Mouse (Mus musculus): ENCODE data around the gene Meiob. TPM values are rescaled to one million over a fixed set of nuclear protein-coding genes. Genes with fewer than 3 reads are reported as not detected.

Meiob gene
- polyA plus RNA-seq, 1 experiment from 2014 or later: not detected

DNA sequence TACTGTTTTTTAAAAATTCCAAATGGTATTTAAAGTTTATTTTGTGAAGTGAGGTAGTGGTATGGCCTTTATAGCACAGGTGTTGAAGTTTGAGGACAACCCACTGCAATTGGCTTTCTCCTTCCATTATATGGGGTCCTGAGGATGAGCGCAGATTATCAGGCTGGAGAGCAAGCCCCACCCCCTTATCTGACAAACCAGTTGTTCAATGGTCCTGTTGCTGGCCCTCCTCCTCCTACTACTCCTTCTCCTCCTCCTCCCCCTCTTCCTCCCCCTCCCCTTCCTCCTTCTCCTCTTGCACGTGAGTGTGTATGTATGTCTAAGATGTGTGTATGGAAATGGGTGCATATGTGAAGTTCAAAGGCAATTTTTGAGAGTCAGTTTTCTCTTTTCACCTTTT, 8.1 kb downstream of the Meiob start:
- WGBS: 28% methylated on average over 2 of the region's 2 CpGs
- H3K27me3 ChIP-seq (ENCODE audit: control insufficient read depth, insufficient read depth, low read length): no peaks in the 10 kb centered on the region
- no peak for DNase-seq (ENCODE audit: low spot score)
- H3K4me1 ChIP-seq (replicated peaks; ENCODE audit: control insufficient read depth, insufficient read depth, low read length): no peaks in the 10 kb centered on the region
- no peak overlapping the region for H3K4me3 ChIP-seq (ENCODE audit: low read depth, low read length)
- H3K27ac ChIP-seq (ENCODE audit: low read depth, low read length): no peak overlapping the region
- H3K4me2 ChIP-seq (replicated peaks; ENCODE audit: low read depth, low read length): no peak overlapping the region
- no peak for ATAC-seq (ENCODE audit: low FRiP score)
- H3K9ac ChIP-seq (ENCODE audit: low read depth, low read length): no peak overlapping the region
- no peaks in the 10 kb centered on the region for H3K36me3 ChIP-seq (ENCODE audit: control insufficient read depth, insufficient read depth, low read length)
- no peaks in the 10 kb centered on the region for H3K9me3 ChIP-seq (ENCODE audit: control insufficient read depth, low read length)

DNA sequence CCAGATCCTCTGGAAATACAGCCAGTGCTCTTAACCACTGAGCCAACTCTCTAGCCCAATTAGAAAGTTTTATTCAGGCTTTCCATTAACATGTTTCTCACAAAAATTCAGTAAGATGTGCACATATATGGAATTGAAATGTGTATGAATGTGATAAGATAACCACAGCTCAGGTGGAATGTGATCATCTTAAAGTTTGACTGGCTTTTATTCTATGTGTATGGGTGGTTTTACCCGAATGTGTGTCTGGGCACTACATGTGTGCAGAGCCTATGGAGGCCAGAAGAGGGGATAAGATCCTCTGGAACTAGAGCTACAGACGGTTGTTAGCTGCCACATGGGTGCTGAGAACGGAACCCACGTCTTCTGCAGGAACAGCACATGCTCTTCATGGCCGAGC, 11.2 kb downstream of the Meiob start:
- H3K9ac ChIP-seq (ENCODE audit: low read depth, low read length): no peak overlapping the region
- H3K4me2 ChIP-seq (replicated peaks; ENCODE audit: low read depth, low read length): no peak overlapping the region
- no peaks in the 10 kb centered on the region for H3K4me1 ChIP-seq (replicated peaks; ENCODE audit: control insufficient read depth, insufficient read depth, low read length)
- no peak for DNase-seq (ENCODE audit: low spot score)
- no peaks in the 10 kb centered on the region for H3K36me3 ChIP-seq (ENCODE audit: control insufficient read depth, insufficient read depth, low read length)
- no peak overlapping the region for H3K27ac ChIP-seq (ENCODE audit: low read depth, low read length)
- H3K4me3 ChIP-seq (ENCODE audit: low read depth, low read length): no peak overlapping the region
- H3K27me3 ChIP-seq (ENCODE audit: control insufficient read depth, insufficient read depth, low read length): no peaks in the 10 kb centered on the region
- no peaks in the 10 kb centered on the region for H3K9me3 ChIP-seq (ENCODE audit: control insufficient read depth, low read length)
- WGBS: 86% methylated on average over 5 of the region's 5 CpGs
- ATAC-seq (ENCODE audit: low FRiP score): no peak

DNA sequence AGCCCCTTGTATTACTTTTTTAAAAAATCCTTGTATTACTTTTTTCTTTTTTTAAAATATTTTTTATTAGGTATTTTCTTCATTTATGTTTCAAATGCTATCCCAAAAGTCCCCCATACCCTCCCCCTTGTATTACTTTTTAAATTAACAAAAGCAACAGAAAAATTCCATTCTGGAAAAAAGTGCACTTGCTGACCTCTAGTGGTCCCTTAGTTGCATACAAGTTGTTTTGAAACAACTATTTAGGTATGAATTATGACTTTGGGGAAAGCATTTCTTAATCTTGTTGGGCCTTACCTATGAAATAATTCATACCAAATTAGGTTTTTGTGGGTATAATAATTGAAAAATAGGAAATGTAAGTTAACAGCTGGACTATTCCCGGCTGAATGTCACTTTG, 13.4 kb downstream of the Meiob start:
- no peak for DNase-seq (ENCODE audit: low spot score)
- Histone ChIP-seq H3K4me3 (ENCODE audit: low read depth, low read length) (no peak overlapping the region), H3K36me3 (ENCODE audit: control insufficient read depth, insufficient read depth, low read length) (no peaks in the 10 kb centered on the region), H3K27me3 (ENCODE audit: control insufficient read depth, insufficient read depth, low read length) (no peaks in the 10 kb centered on the region), H3K9ac (ENCODE audit: low read depth, low read length) (no peak overlapping the region), H3K4me1 (replicated peaks; ENCODE audit: control insufficient read depth, insufficient read depth, low read length) (no peaks in the 10 kb centered on the region), H3K9me3 (ENCODE audit: control insufficient read depth, low read length) (no peaks in the 10 kb centered on the region), H3K27ac (ENCODE audit: low read depth, low read length) (no peak overlapping the region), H3K4me2 (replicated peaks; ENCODE audit: low read depth, low read length) (no peak overlapping the region)
- no peak for ATAC-seq (ENCODE audit: low FRiP score)
- 43% methylated on average over 1 of the region's 1 CpGs for WGBS

DNA sequence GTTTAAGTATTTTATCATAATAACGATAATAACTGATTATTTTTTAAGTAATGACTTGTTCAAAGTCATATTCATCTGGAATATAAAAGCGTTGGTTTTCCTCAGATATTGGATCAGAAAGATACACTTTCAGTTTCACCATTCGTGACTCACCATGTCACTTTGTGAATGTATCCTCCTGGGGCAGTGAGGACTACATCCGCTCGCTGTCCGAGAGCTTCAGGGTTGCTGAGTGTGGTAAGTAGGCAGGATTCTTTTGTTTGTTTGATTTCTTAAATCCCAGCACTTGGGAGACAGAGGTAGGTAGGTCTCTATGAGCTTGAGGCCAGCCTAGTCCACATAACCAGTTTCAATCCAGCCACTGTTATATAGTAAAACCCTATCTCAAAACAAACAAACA, 14.1 kb downstream of the Meiob start:
- H3K27me3 ChIP-seq (ENCODE audit: control insufficient read depth, insufficient read depth, low read length): no peaks in the 10 kb centered on the region
- ATAC-seq (ENCODE audit: low FRiP score) (no peak), DNase-seq (ENCODE audit: low spot score) (no peak)
- no peaks in the 10 kb centered on the region for H3K36me3 ChIP-seq (ENCODE audit: control insufficient read depth, insufficient read depth, low read length)
- no peak overlapping the region for H3K27ac ChIP-seq (ENCODE audit: low read depth, low read length)
- H3K9me3 ChIP-seq (ENCODE audit: control insufficient read depth, low read length): no peaks in the 10 kb centered on the region
- no peaks in the 10 kb centered on the region for H3K4me1 ChIP-seq (replicated peaks; ENCODE audit: control insufficient read depth, insufficient read depth, low read length)
- no peak overlapping the region for H3K9ac ChIP-seq (ENCODE audit: low read depth, low read length)
- no peak overlapping the region for H3K4me3 ChIP-seq (ENCODE audit: low read depth, low read length)
- no peak overlapping the region for H3K4me2 ChIP-seq (replicated peaks; ENCODE audit: low read depth, low read length)
- WGBS: 51% methylated on average over 6 of the region's 6 CpGs

DNA sequence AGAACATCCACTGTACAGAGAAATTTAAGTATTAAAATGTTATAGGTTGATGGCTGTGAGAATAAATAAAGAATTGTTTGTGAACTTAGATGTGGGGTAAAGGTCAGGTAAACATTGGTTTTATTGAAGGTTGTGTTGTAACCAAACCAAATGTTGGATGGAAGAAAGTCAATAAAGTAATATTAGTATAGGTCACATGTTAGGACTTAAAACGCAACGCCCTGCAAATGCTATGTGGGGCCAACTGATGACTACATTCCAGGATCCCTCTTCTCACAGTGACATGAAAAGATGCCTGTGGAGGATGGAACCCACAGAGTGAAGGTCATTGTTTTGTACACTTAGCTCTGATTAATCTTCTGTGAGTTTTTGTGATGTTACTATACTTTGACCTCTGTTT, 15.4 kb downstream of the Meiob start:
- Histone ChIP-seq H3K4me3 (ENCODE audit: low read depth, low read length) (no peak overlapping the region), H3K4me1 (replicated peaks; ENCODE audit: control insufficient read depth, insufficient read depth, low read length) (no peaks in the 10 kb centered on the region), H3K27ac (ENCODE audit: low read depth, low read length) (no peak overlapping the region), H3K27me3 (ENCODE audit: control insufficient read depth, insufficient read depth, low read length) (no peaks in the 10 kb centered on the region), H3K36me3 (ENCODE audit: control insufficient read depth, insufficient read depth, low read length) (no peaks in the 10 kb centered on the region), H3K4me2 (replicated peaks; ENCODE audit: low read depth, low read length) (no peak overlapping the region), H3K9ac (ENCODE audit: low read depth, low read length) (no peak overlapping the region), H3K9me3 (ENCODE audit: control insufficient read depth, low read length) (no peaks in the 10 kb centered on the region)
- ATAC-seq (ENCODE audit: low FRiP score) (no peak), DNase-seq (ENCODE audit: low spot score) (no peak)
- 82% methylated on average over 2 of the region's 2 CpGs for WGBS

DNA sequence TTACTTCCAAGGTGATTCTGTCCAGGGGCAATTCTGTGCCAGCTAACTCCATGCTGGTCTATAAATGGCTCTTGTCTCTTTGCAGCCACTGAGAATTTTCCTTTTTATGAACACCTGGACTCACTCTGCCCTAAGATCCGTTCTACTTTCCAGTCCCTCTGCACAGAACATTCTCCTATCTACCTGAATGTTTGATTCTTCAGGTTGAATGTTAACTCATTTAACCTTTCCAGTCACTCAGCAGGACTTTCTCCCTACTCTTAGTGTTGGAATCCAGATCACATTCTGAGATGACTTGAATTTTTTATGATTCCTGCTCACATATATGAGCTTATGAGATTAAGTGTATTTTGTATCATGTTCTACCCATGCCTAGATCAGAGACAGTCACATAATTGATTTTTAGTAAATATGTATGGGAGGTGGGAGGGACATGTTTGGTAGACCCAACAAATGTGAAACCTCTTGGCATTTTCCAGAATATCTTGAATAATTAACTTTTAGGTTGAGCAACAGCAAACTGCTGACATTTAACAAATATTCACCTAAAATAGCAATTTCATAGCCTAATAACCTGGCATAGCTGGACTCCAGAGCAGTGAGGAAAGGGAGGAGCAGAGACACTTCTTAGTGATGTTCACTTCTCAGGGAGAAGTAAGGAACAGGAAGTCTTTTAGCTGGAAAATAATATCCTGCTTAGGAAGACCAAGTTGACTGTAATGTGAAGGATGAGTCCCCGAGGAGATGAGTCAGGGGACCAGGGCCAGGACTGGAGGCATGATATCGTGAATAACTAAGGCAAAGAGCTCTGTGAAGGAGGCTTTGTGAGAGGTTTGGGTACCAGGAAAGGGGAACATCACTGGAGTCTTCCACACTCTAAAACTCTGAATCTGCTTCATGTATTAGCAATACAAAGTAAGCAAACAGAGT, 17.5 kb downstream of the Meiob start:
- H3K4me2 ChIP-seq (replicated peaks; ENCODE audit: low read depth, low read length): no peak overlapping the region
- no peak overlapping the region for H3K9ac ChIP-seq (ENCODE audit: low read depth, low read length)
- no peak overlapping the region for H3K27ac ChIP-seq (ENCODE audit: low read depth, low read length)
- DNase-seq (ENCODE audit: low spot score) (no peak), ATAC-seq (ENCODE audit: low FRiP score) (no peak)
- no peaks in the 10 kb centered on the region for H3K9me3 ChIP-seq (ENCODE audit: control insufficient read depth, low read length)
- 53% methylated on average over 3 of the region's 3 CpGs for WGBS
- H3K4me3 ChIP-seq (ENCODE audit: low read depth, low read length): no peak overlapping the region
- H3K27me3 ChIP-seq (ENCODE audit: control insufficient read depth, insufficient read depth, low read length): no peaks in the 10 kb centered on the region
- no peaks in the 10 kb centered on the region for H3K36me3 ChIP-seq (ENCODE audit: control insufficient read depth, insufficient read depth, low read length)
- no peaks in the 10 kb centered on the region for H3K4me1 ChIP-seq (replicated peaks; ENCODE audit: control insufficient read depth, insufficient read depth, low read length)

DNA sequence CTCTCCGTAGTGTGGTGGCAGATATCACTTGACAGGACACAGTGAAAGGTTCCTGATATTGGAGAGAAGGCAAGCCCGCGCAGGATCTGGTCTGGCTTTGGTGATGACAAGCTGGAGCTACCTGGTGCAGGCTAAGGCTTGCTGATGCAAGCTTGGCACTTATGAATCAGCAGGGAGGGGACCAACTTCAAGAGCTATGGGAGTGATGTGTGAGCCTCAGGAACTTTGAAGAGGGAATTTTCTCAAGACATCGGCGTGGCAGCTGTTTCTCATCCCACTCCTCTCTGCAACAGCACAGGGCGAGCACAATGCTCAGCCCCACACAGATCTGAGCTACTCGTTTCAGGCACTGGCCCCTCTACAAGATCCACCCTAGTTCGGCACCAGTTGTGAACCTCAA, 35.8 kb downstream of the Meiob start, which contains the start of gene Hagh:
Gene Hagh (plus strand): TSS at position 302 of the 400 bp plus-strand sequence.
- ATAC-seq (ENCODE audit: low FRiP score): no peak
- Histone ChIP-seq H3K36me3 (ENCODE audit: control insufficient read depth, insufficient read depth, low read length) (no peaks in the 10 kb centered on the region), H3K4me1 (replicated peaks; ENCODE audit: control insufficient read depth, insufficient read depth, low read length) (no peaks in the 10 kb centered on the region), H3K27me3 (ENCODE audit: control insufficient read depth, insufficient read depth, low read length) (no peaks in the 10 kb centered on the region), H3K4me3 (ENCODE audit: low read depth, low read length) (no peak within 1 kb of the TSS), H3K4me2 (replicated peaks; ENCODE audit: low read depth, low read length) (no peak within 1 kb of the TSS), H3K9ac (ENCODE audit: low read depth, low read length) (no peak within 1 kb of the TSS), H3K27ac (ENCODE audit: low read depth, low read length) (no peak within 1 kb of the TSS), H3K9me3 (ENCODE audit: control insufficient read depth, low read length) (no peaks in the 10 kb centered on the region)
- no peak for DNase-seq (ENCODE audit: low spot score)
- WGBS: 70% methylated on average over 8 of the region's 8 CpGs

DNA sequence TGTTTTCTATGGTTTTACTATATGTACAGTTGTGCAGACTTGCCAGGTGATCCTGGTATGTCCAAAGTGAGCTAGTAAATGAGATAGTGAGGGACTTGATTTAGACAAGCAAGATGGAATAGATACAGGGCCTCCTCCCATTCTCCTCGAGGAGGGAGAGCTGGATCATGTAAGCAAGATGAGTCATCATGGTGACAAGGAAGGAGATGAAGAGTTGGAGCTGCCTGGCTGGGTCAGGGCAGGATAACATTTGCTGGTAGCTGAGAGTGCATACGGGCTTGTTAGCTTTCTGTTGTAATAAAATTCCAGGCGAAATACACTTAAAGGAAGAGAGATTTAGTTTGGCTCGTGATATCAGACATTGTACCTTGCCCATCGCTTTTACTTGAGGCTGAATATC, 36.3 kb downstream of the Meiob start:
- H3K4me2 ChIP-seq (replicated peaks; ENCODE audit: low read depth, low read length): no peak overlapping the region
- H3K27ac ChIP-seq (ENCODE audit: low read depth, low read length): no peak overlapping the region
- DNase-seq (ENCODE audit: low spot score) (no peak), ATAC-seq (ENCODE audit: low FRiP score) (no peak)
- H3K9me3 ChIP-seq (ENCODE audit: control insufficient read depth, low read length): no peaks in the 10 kb centered on the region
- 68% methylated on average over 5 of the region's 5 CpGs for WGBS
- H3K27me3 ChIP-seq (ENCODE audit: control insufficient read depth, insufficient read depth, low read length): no peaks in the 10 kb centered on the region
- H3K36me3 ChIP-seq (ENCODE audit: control insufficient read depth, insufficient read depth, low read length): no peaks in the 10 kb centered on the region
- H3K9ac ChIP-seq (ENCODE audit: low read depth, low read length): no peak overlapping the region
- H3K4me1 ChIP-seq (replicated peaks; ENCODE audit: control insufficient read depth, insufficient read depth, low read length): no peaks in the 10 kb centered on the region
- H3K4me3 ChIP-seq (ENCODE audit: low read depth, low read length): no peak overlapping the region

DNA sequence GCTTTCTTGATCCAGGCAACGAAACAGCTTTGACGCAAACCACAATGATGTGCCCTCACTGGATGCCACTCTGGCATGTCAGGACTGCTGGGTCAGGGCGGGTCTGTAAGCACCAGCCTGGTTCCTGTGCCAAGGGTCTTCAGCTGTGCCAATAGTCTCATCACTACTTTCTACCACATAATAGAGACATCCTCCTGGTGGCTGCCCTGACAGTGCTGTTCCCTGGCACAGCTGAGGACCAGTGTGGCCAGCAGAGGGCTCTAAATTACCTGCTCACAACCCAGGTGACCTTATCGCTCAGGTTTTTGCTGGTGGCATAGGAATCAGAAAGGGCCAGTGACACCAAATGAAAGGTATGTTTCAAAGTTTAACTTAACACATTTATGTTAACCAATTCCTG, 37.0 kb downstream of the Meiob start:
- H3K36me3 ChIP-seq (ENCODE audit: control insufficient read depth, insufficient read depth, low read length): no peaks in the 10 kb centered on the region
- ATAC-seq (ENCODE audit: low FRiP score) (no peak), DNase-seq (ENCODE audit: low spot score) (no peak)
- 54% methylated on average over 4 of the region's 4 CpGs for WGBS
- no peak overlapping the region for H3K4me3 ChIP-seq (ENCODE audit: low read depth, low read length)
- no peaks in the 10 kb centered on the region for H3K27me3 ChIP-seq (ENCODE audit: control insufficient read depth, insufficient read depth, low read length)
- no peak overlapping the region for H3K4me2 ChIP-seq (replicated peaks; ENCODE audit: low read depth, low read length)
- no peak overlapping the region for H3K27ac ChIP-seq (ENCODE audit: low read depth, low read length)
- no peak overlapping the region for H3K9ac ChIP-seq (ENCODE audit: low read depth, low read length)
- H3K4me1 ChIP-seq (replicated peaks; ENCODE audit: control insufficient read depth, insufficient read depth, low read length): no peaks in the 10 kb centered on the region
- H3K9me3 ChIP-seq (ENCODE audit: control insufficient read depth, low read length): no peaks in the 10 kb centered on the region
